Mouse (Mus musculus): ENCODE results near the gene Tom1l2.

The Tom1l2 gene

GRCm38 (mm10) chr11:60352559-60353411 lies at the start of gene Tom1l2, which contains the start of gene Drc3:
Gene Tom1l2 (minus strand): TSS chr11:60352905.
Gene Drc3 (plus strand): TSS chr11:60353329.
- DNase-seq (ENCODE audit: low read depth): peak; percentile 100

GRCm38 (mm10) chr11:60397172-60397571 lies 44.5 kb upstream of the Tom1l2 start:
- no peak for DNase-seq (ENCODE audit: low read depth)

- no peak for DNase-seq (ENCODE audit: low read depth)
These were observed 43.8 kb upstream of the Tom1l2 start for GRCm38 (mm10) chr11:60396546-60396945.

- no peak for DNase-seq (ENCODE audit: low read depth)
These were observed 38.6 kb upstream of the Tom1l2 start for GRCm38 (mm10) chr11:60391346-60391745.

- no peak for DNase-seq (ENCODE audit: low read depth)
These were observed 35.2 kb upstream of the Tom1l2 start for GRCm38 (mm10) chr11:60387944-60388343.

GRCm38 (mm10) chr11:60385946-60386345 lies 33.2 kb upstream of the Tom1l2 start:
- no peak for DNase-seq (ENCODE audit: low read depth)

GRCm38 (mm10) chr11:60384762-60385421 lies 32.2 kb upstream of the Tom1l2 start:
- no peak for DNase-seq (ENCODE audit: low read depth)

GRCm38 (mm10) chr11:60383518-60383917 lies 30.8 kb upstream of the Tom1l2 start:
- DNase-seq (ENCODE audit: low read depth): peak; percentile 24

GRCm38 (mm10) chr11:60374481-60374880 lies 21.8 kb upstream of the Tom1l2 start:
- no peak for DNase-seq (ENCODE audit: low read depth)

- no peak for DNase-seq (ENCODE audit: low read depth)
These were observed 17.7 kb upstream of the Tom1l2 start for GRCm38 (mm10) chr11:60370431-60370830.

GRCm38 (mm10) chr11:60369448-60369847 lies 16.7 kb upstream of the Tom1l2 start:
- no peak for DNase-seq (ENCODE audit: low read depth)

- no peak for DNase-seq (ENCODE audit: low read depth)
These were observed 16.2 kb upstream of the Tom1l2 start for GRCm38 (mm10) chr11:60368909-60369308.

- DNase-seq (ENCODE audit: low read depth): peak; percentile 17
These were observed 14.6 kb upstream of the Tom1l2 start for GRCm38 (mm10) chr11:60367256-60367655.

GRCm38 (mm10) chr11:60366239-60367019 lies 13.7 kb upstream of the Tom1l2 start:
- no peak for DNase-seq (ENCODE audit: low read depth)

- no peak for DNase-seq (ENCODE audit: low read depth)
These were observed 8.0 kb upstream of the Tom1l2 start for GRCm38 (mm10) chr11:60360631-60361201.

- no peak for DNase-seq (ENCODE audit: low read depth)
These were observed 7.2 kb upstream of the Tom1l2 start for GRCm38 (mm10) chr11:60359936-60360335.

- no peak for DNase-seq (ENCODE audit: low read depth)
These were observed 6.4 kb upstream of the Tom1l2 start for GRCm38 (mm10) chr11:60359138-60359537.

GRCm38 (mm10) chr11:60358548-60358947 lies 5.8 kb upstream of the Tom1l2 start:
- DNase-seq (ENCODE audit: low read depth): no peak

GRCm38 (mm10) chr11:60357116-60357515 lies 4.4 kb upstream of the Tom1l2 start:
- DNase-seq (ENCODE audit: low read depth): peak; percentile 71

- DNase-seq (ENCODE audit: low read depth): peak; percentile 49
These were observed 3.2 kb upstream of the Tom1l2 start for GRCm38 (mm10) chr11:60355952-60356351.

- DNase-seq (ENCODE audit: low read depth): peak; percentile 24
These were observed 757 bp downstream of the Tom1l2 start for GRCm38 (mm10) chr11:60351925-60352371.

GRCm38 (mm10) chr11:60351388-60351787 lies 1.3 kb downstream of the Tom1l2 start:
- DNase-seq (ENCODE audit: low read depth): peak; percentile 78

Data from 416B (cell line).